Mouse (Mus musculus) cerebellum, postnatal 25 days (tissue): ENCODE measurements around the gene Etl4.

Experiments used
- DNase-seq, 2 experiments: peaks; one replicate each; pipeline ENCODE4 v3.0.0; 2021; ENCODE audit warnings: mixed read lengths in 2 of 2

The Etl4 gene

GRCm38 (mm10) chr2:20587913-20588312 is 678.3 kb downstream of the Etl4 start:
- no peak for DNase-seq

GRCm38 (mm10) chr2:20588631-20589030 is 679.1 kb downstream of the Etl4 start:
- DNase-seq: no peak

- no peak for DNase-seq
Observed at GRCm38 (mm10) chr2:20594129-20594528, 684.5 kb downstream of the Etl4 start.

- no peak for DNase-seq
Observed at GRCm38 (mm10) chr2:20595000-20595399, 685.4 kb downstream of the Etl4 start.

- DNase-seq: no peak
Observed at GRCm38 (mm10) chr2:20596558-20596957, 687.0 kb downstream of the Etl4 start.

GRCm38 (mm10) chr2:20597193-20597592 is 687.6 kb downstream of the Etl4 start:
- no peak for DNase-seq

- no peak for DNase-seq
Observed at GRCm38 (mm10) chr2:20602656-20603055, 693.1 kb downstream of the Etl4 start.

GRCm38 (mm10) chr2:20603536-20603935 is 694.0 kb downstream of the Etl4 start:
- DNase-seq: no peak

GRCm38 (mm10) chr2:20603991-20604390 is 694.4 kb downstream of the Etl4 start:
- DNase-seq: no peak

GRCm38 (mm10) chr2:20609203-20609602 is 699.6 kb downstream of the Etl4 start:
- DNase-seq: no peak

- peak in 1 of 2 experiments; percentile 46 for DNase-seq
Observed at GRCm38 (mm10) chr2:20615948-20616347, 706.4 kb downstream of the Etl4 start.

- peak; percentile 5 to 12 for DNase-seq
Observed at GRCm38 (mm10) chr2:20618396-20618795, 708.8 kb downstream of the Etl4 start.

- DNase-seq: no peak
Observed at GRCm38 (mm10) chr2:20619881-20620280, 710.3 kb downstream of the Etl4 start.

GRCm38 (mm10) chr2:20629156-20629712 is 719.7 kb downstream of the Etl4 start:
- no peak for DNase-seq

- no peak for DNase-seq
Observed at GRCm38 (mm10) chr2:20638604-20639003, 729.0 kb downstream of the Etl4 start.

GRCm38 (mm10) chr2:20639721-20640120 is 730.1 kb downstream of the Etl4 start:
- DNase-seq: no peak

- no peak for DNase-seq
Observed at GRCm38 (mm10) chr2:20642818-20643217, 733.2 kb downstream of the Etl4 start.

GRCm38 (mm10) chr2:20649817-20650216 is 740.2 kb downstream of the Etl4 start:
- DNase-seq: peak in 1 of 2 experiments; percentile 27

GRCm38 (mm10) chr2:20653116-20653515 is 743.5 kb downstream of the Etl4 start:
- DNase-seq: no peak

- no peak for DNase-seq
Observed at GRCm38 (mm10) chr2:20654058-20654457, 744.5 kb downstream of the Etl4 start.

GRCm38 (mm10) chr2:20654598-20655340 is 745.2 kb downstream of the Etl4 start:
- no peak for DNase-seq

- DNase-seq: no peak
Observed at GRCm38 (mm10) chr2:20655341-20655612, 745.7 kb downstream of the Etl4 start.

- no peak for DNase-seq
Observed at GRCm38 (mm10) chr2:20657856-20658255, 748.3 kb downstream of the Etl4 start.

GRCm38 (mm10) chr2:20661841-20662240 is 752.3 kb downstream of the Etl4 start:
- no peak for DNase-seq

- DNase-seq: no peak
Observed at GRCm38 (mm10) chr2:20662696-20663095, 753.1 kb downstream of the Etl4 start.
